Mouse (Mus musculus): ENCODE data around the gene St6galnac4. TPM values are rescaled to one million over a fixed set of nuclear protein-coding genes. Genes with fewer than 3 reads are reported as not detected.

St6galnac4 gene
- polyA plus RNA-seq, 1 experiment = 9.6 TPM

GRCm38 (mm10) chr2:32620682-32621516 is 34.0 kb downstream of the St6galnac4 start:
- Histone ChIP-seq H3K27ac (ENCODE audit: insufficient read depth, low read depth, low read length) (peak overlapping the region; percentile 32; the same call in 1 of the 2 replicates), H3K4me1 (ENCODE audit: control insufficient read depth, insufficient read depth, insufficient read length, low read length) (peaks cover 7% of the 10 kb centered on the region), H3K36me3 (ENCODE audit: control insufficient read depth, insufficient read depth, low read length) (no peaks in the 10 kb centered on the region), H3K27me3 (ENCODE audit: control insufficient read depth, insufficient read depth, low read length) (no peaks in the 10 kb centered on the region), H3K4me3 (ENCODE audit: low read depth, low read length) (no peak overlapping the region)
- 38% methylated on average over 4 of the region's 4 CpGs for WGBS
- TF ChIP-seq POLR2A (IDR thresholded peaks at IDR 0.05; ENCODE audit: low read depth, low read length) (no peak), CTCF (IDR thresholded peaks at IDR 0.05; ENCODE audit: extremely low read depth, insufficient read length, insufficient replicate concordance, low read depth, low read length) (no peak)

GRCm38 (mm10) chr2:32621517-32621859 is 34.6 kb downstream of the St6galnac4 start, which contains the start of gene Ak1:
TSS of gene Ak1 (plus strand) at chr2:32621758.
- Histone ChIP-seq H3K4me1 (ENCODE audit: control insufficient read depth, insufficient read depth, insufficient read length, low read length) (peaks cover 7% of the 10 kb centered on the region), H3K27ac (ENCODE audit: insufficient read depth, low read depth, low read length) (peak within 1 kb of the TSS; percentile 32; the same call in 1 of the 2 replicates), H3K4me3 (ENCODE audit: low read depth, low read length) (no peak within 1 kb of the TSS), H3K36me3 (ENCODE audit: control insufficient read depth, insufficient read depth, low read length) (no peaks in the 10 kb centered on the region), H3K27me3 (ENCODE audit: control insufficient read depth, insufficient read depth, low read length) (no peaks in the 10 kb centered on the region)
- TF ChIP-seq POLR2A (IDR thresholded peaks at IDR 0.05; ENCODE audit: low read depth, low read length) = no peak
- TF ChIP-seq CTCF (IDR thresholded peaks at IDR 0.05; ENCODE audit: extremely low read depth, insufficient read length, insufficient replicate concordance, low read depth, low read length) = no peak
- WGBS = 24% methylated on average over 7 of the region's 7 CpGs

GRCm38 (mm10) chr2:32624111-32624748 is 37.3 kb downstream of the St6galnac4 start:
- H3K36me3 ChIP-seq (ENCODE audit: control insufficient read depth, insufficient read depth, low read length) = no peaks in the 10 kb centered on the region
- peaks cover 7% of the 10 kb centered on the region for H3K4me1 ChIP-seq (ENCODE audit: control insufficient read depth, insufficient read depth, insufficient read length, low read length)
- no peaks in the 10 kb centered on the region for H3K27me3 ChIP-seq (ENCODE audit: control insufficient read depth, insufficient read depth, low read length)
- H3K4me3 ChIP-seq (ENCODE audit: low read depth, low read length) = no peak overlapping the region
- no peak overlapping the region for H3K27ac ChIP-seq (ENCODE audit: insufficient read depth, low read depth, low read length)
- TF ChIP-seq CTCF (IDR thresholded peaks at IDR 0.05; ENCODE audit: extremely low read depth, insufficient read length, insufficient replicate concordance, low read depth, low read length) = no peak
- no peak for TF ChIP-seq POLR2A (IDR thresholded peaks at IDR 0.05; ENCODE audit: low read depth, low read length)
- 85% methylated on average over 5 of the region's 5 CpGs for WGBS

GRCm38 (mm10) chr2:32625212-32625872 is 38.4 kb downstream of the St6galnac4 start:
- Histone ChIP-seq H3K27me3 (ENCODE audit: control insufficient read depth, insufficient read depth, low read length) (no peaks in the 10 kb centered on the region), H3K27ac (ENCODE audit: insufficient read depth, low read depth, low read length) (peak overlapping the region; percentile 20; the same call in 1 of the 2 replicates), H3K36me3 (ENCODE audit: control insufficient read depth, insufficient read depth, low read length) (no peaks in the 10 kb centered on the region), H3K4me1 (ENCODE audit: control insufficient read depth, insufficient read depth, insufficient read length, low read length) (peaks cover 7% of the 10 kb centered on the region), H3K4me3 (ENCODE audit: low read depth, low read length) (peak overlapping the region; percentile 45)
- TF ChIP-seq POLR2A (IDR thresholded peaks at IDR 0.05; ENCODE audit: low read depth, low read length) (no peak), CTCF (IDR thresholded peaks at IDR 0.05; ENCODE audit: extremely low read depth, insufficient read length, insufficient replicate concordance, low read depth, low read length) (no peak)
- WGBS = 11% methylated on average over 13 of the region's 13 CpGs

GRCm38 (mm10) chr2:32625873-32626694 is 39.2 kb downstream of the St6galnac4 start:
- peaks cover 4% of the 10 kb centered on the region for H3K4me1 ChIP-seq (ENCODE audit: control insufficient read depth, insufficient read depth, insufficient read length, low read length)
- peak overlapping the region; percentile 20; the same call in 1 of the 2 replicates for H3K27ac ChIP-seq (ENCODE audit: insufficient read depth, low read depth, low read length)
- H3K36me3 ChIP-seq (ENCODE audit: control insufficient read depth, insufficient read depth, low read length) = no peaks in the 10 kb centered on the region
- TF ChIP-seq CTCF (IDR thresholded peaks at IDR 0.05; ENCODE audit: extremely low read depth, insufficient read length, insufficient replicate concordance, low read depth, low read length) (no peak), POLR2A (IDR thresholded peaks at IDR 0.05; ENCODE audit: low read depth, low read length) (no peak)
- 55% methylated on average over 5 of the region's 5 CpGs for WGBS
- H3K4me3 ChIP-seq (ENCODE audit: low read depth, low read length) = 0 out of 2 replicates have a peak overlapping the region, but pooled peaks have one; percentile 45
- no peaks in the 10 kb centered on the region for H3K27me3 ChIP-seq (ENCODE audit: control insufficient read depth, insufficient read depth, low read length)

- TF ChIP-seq POLR2A (IDR thresholded peaks at IDR 0.05; ENCODE audit: low read depth, low read length) (no peak), CTCF (IDR thresholded peaks at IDR 0.05; ENCODE audit: extremely low read depth, insufficient read length, insufficient replicate concordance, low read depth, low read length) (no peak)
- H3K27me3 ChIP-seq (ENCODE audit: control insufficient read depth, insufficient read depth, low read length) = no peaks in the 10 kb centered on the region
- H3K4me1 ChIP-seq (ENCODE audit: control insufficient read depth, insufficient read depth, insufficient read length, low read length) = peaks cover 4% of the 10 kb centered on the region; the same call in 1 of the 2 replicates
- H3K27ac ChIP-seq (ENCODE audit: insufficient read depth, low read depth, low read length) = no peak overlapping the region
- 62% methylated on average over 20 of the region's 20 CpGs for WGBS
- H3K4me3 ChIP-seq (ENCODE audit: low read depth, low read length) = no peak overlapping the region
- no peaks in the 10 kb centered on the region for H3K36me3 ChIP-seq (ENCODE audit: control insufficient read depth, insufficient read depth, low read length)
Measured at GRCm38 (mm10) chr2:32627266-32628043, 40.6 kb downstream of the St6galnac4 start.
